Mouse (Mus musculus) forebrain, embryonic 11.5 days (tissue): ENCODE measurements at regions not wholly inside any gene's neighbourhood (a gene's known extent, or its start where the extent isn't known, plus 50 kb on each side); places are given as distances from the start of the nearest gene placed in this dataset.
A peak's percentile ranks its signal among the peaks of the same experiment; 100 is the strongest.

Experiments
- ATAC-seq: fragments of 200-750 bp; cut with Nextera tagmentation; replicated peaks from 2 replicates; pipeline ENCODE4 v1.8.0; 2017; ENCODE audit warnings: moderate TSS enrichment; ENCODE audit not compliant: low FRiP score
- DNase-seq: peaks from one replicate; pipeline ENCODE4 v3.0.0-alpha.2; 2017; ENCODE audit warnings: low spot score
- H3K27ac ChIP-seq: fragments of 300-500 bp; sonication (generic); 2 replicates; pipeline ENCODE4 v1.5.1; 2014; ENCODE audit warnings: low read depth, low read length
- H3K27me3 ChIP-seq: fragments of 300-500 bp; sonication (generic); 2 replicates; pipeline ENCODE4 v1.6.1; 2014; ENCODE audit warnings: mild to moderate bottlenecking, low read length, mixed read lengths; ENCODE audit not compliant: control insufficient read depth, insufficient read depth
- H3K36me3 ChIP-seq: fragments of 300-500 bp; sonication (generic); 2 replicates; pipeline ENCODE4 v1.6.1; 2014; ENCODE audit warnings: mild to moderate bottlenecking, low read length, moderate library complexity, mixed read lengths; ENCODE audit not compliant: control insufficient read depth, insufficient read depth
- H3K4me1 ChIP-seq: fragments of 300-500 bp; sonication (generic); replicated peaks from 2 replicates; pipeline ENCODE4 v1.6.1; 2014; ENCODE audit warnings: low read length, mixed read lengths; ENCODE audit not compliant: control insufficient read depth, insufficient read depth
- H3K4me2 ChIP-seq: fragments of 300-500 bp; sonication (generic); 2 replicates; pipeline ENCODE4 v1.6.1; 2014; ENCODE audit warnings: low read depth, mild to moderate bottlenecking, low read length, moderate library complexity, mixed read lengths; ENCODE audit not compliant: severe bottlenecking
- H3K4me3 ChIP-seq: fragments of 300-500 bp; sonication (generic); 2 replicates; pipeline ENCODE4 v1.5.1; 2014; ENCODE audit warnings: low read depth, low read length
- H3K9ac ChIP-seq: fragments of 300-500 bp; sonication (generic); 2 replicates; pipeline ENCODE4 v1.6.1; 2014; ENCODE audit warnings: low read length
- H3K9me3 ChIP-seq: fragments of 300-500 bp; sonication (generic); 2 replicates; pipeline ENCODE4 v1.6.1; 2016; ENCODE audit warnings: low read length, mixed read lengths; ENCODE audit not compliant: control insufficient read depth
- WGBS: fragments of 180-500 bp; shearing (Covaris S2); extraction: QIAGEN DNeasy Blood & Tissue Kit; methylation state at CpG from one replicate; pipeline ENCODE4 v1.1.7; 2014; 5-methylcytosine and 5-hydroxymethylcytosine counted together

GRCm38 (mm10) chr8:60372681-60373398 is 130.2 kb downstream of the Gm10283 start:
- Histone ChIP-seq H3K9me3 (no peaks in the 10 kb centered on the region), H3K9ac (no peak overlapping the region), H3K27ac (no peak overlapping the region), H3K27me3 (no peaks in the 10 kb centered on the region), H3K4me3 (no peak overlapping the region), H3K36me3 (no peaks in the 10 kb centered on the region), H3K4me1 (no peaks in the 10 kb centered on the region), H3K4me2 (no peak overlapping the region)
- WGBS: 90% methylated on average over 9 of the region's 9 CpGs
- ATAC-seq (no peak), DNase-seq (no peak)

GRCm38 (mm10) chr8:60348291-60348690 is 154.7 kb downstream of the Gm10283 start:
- H3K27me3 ChIP-seq: no peaks in the 10 kb centered on the region
- H3K36me3 ChIP-seq: no peaks in the 10 kb centered on the region
- no peak overlapping the region for H3K4me3 ChIP-seq
- H3K9ac ChIP-seq: no peak overlapping the region
- H3K27ac ChIP-seq: no peak overlapping the region
- no peak overlapping the region for H3K4me2 ChIP-seq
- H3K4me1 ChIP-seq: no peaks in the 10 kb centered on the region
- DNase-seq (no peak), ATAC-seq (no peak)
- no peaks in the 10 kb centered on the region for H3K9me3 ChIP-seq
- 46% methylated on average over 2 of the region's 2 CpGs for WGBS

GRCm38 (mm10) chr8:60345830-60346420 is 157.1 kb downstream of the Gm10283 start:
- no peak overlapping the region for H3K27ac ChIP-seq
- H3K4me3 ChIP-seq: no peak overlapping the region
- no peaks in the 10 kb centered on the region for H3K27me3 ChIP-seq
- H3K9ac ChIP-seq: no peak overlapping the region
- DNase-seq (no peak), ATAC-seq (peak; percentile 58; the same call in 1 of the 2 replicates)
- WGBS: 46% methylated on average over 6 of the region's 6 CpGs
- H3K4me1 ChIP-seq: no peaks in the 10 kb centered on the region
- H3K9me3 ChIP-seq: no peaks in the 10 kb centered on the region
- no peaks in the 10 kb centered on the region for H3K36me3 ChIP-seq
- no peak overlapping the region for H3K4me2 ChIP-seq

GRCm38 (mm10) chr8:60315478-60315877 is 187.5 kb downstream of the Gm10283 start:
- Histone ChIP-seq H3K4me1 (no peaks in the 10 kb centered on the region), H3K4me3 (no peak overlapping the region), H3K9ac (no peak overlapping the region), H3K27me3 (no peaks in the 10 kb centered on the region), H3K9me3 (no peaks in the 10 kb centered on the region; the same call in 1 of the 2 replicates), H3K36me3 (no peaks in the 10 kb centered on the region), H3K4me2 (no peak overlapping the region), H3K27ac (no peak overlapping the region)
- 72% methylated on average over 3 of the region's 3 CpGs for WGBS
- ATAC-seq (no peak), DNase-seq (no peak)

GRCm38 (mm10) chr8:60313977-60314854 is 188.8 kb downstream of the Gm10283 start:
- Histone ChIP-seq H3K27ac (no peak overlapping the region), H3K4me1 (no peaks in the 10 kb centered on the region), H3K4me2 (no peak overlapping the region), H3K36me3 (no peaks in the 10 kb centered on the region), H3K4me3 (no peak overlapping the region), H3K27me3 (no peaks in the 10 kb centered on the region), H3K9ac (no peak overlapping the region), H3K9me3 (no peaks in the 10 kb centered on the region; the same call in 1 of the 2 replicates)
- ATAC-seq: 0 out of 2 replicates have a peak, but pooled peaks have one; percentile 33
- 49% methylated on average over 8 of the region's 8 CpGs for WGBS
- DNase-seq: no peak

- WGBS: 51% methylated on average over 2 of the region's 2 CpGs
- Histone ChIP-seq H3K4me2 (no peak overlapping the region), H3K9ac (no peak overlapping the region), H3K27ac (no peak overlapping the region), H3K27me3 (no peaks in the 10 kb centered on the region), H3K9me3 (no peaks in the 10 kb centered on the region; the same call in 1 of the 2 replicates), H3K36me3 (no peaks in the 10 kb centered on the region), H3K4me3 (no peak overlapping the region), H3K4me1 (no peaks in the 10 kb centered on the region)
- DNase-seq (no peak), ATAC-seq (no peak)
Measured at GRCm38 (mm10) chr8:60310136-60310535, 192.9 kb downstream of the Gm10283 start.

- no peak overlapping the region for H3K4me2 ChIP-seq
- H3K4me3 ChIP-seq: no peak overlapping the region
- H3K27me3 ChIP-seq: no peaks in the 10 kb centered on the region
- ATAC-seq (0 out of 2 replicates have a peak, but pooled peaks have one; percentile 48), DNase-seq (no peak)
- H3K4me1 ChIP-seq: no peaks in the 10 kb centered on the region; the same call in 1 of the 2 replicates
- no peaks in the 10 kb centered on the region for H3K9me3 ChIP-seq
- H3K36me3 ChIP-seq: no peaks in the 10 kb centered on the region
- no peak overlapping the region for H3K27ac ChIP-seq
- WGBS: 88% methylated on average over 7 of the region's 7 CpGs
- no peak overlapping the region for H3K9ac ChIP-seq
Measured at GRCm38 (mm10) chr8:60301282-60301681, 201.7 kb downstream of the Gm10283 start.

GRCm38 (mm10) chr8:60277211-60277801 is 225.7 kb downstream of the Gm10283 start:
- Histone ChIP-seq H3K9ac (no peak overlapping the region), H3K9me3 (no peaks in the 10 kb centered on the region), H3K27me3 (no peaks in the 10 kb centered on the region), H3K36me3 (no peaks in the 10 kb centered on the region), H3K4me3 (no peak overlapping the region), H3K27ac (no peak overlapping the region), H3K4me2 (no peak overlapping the region), H3K4me1 (no peaks in the 10 kb centered on the region)
- no peak for DNase-seq
- ATAC-seq: no peak
- WGBS: 32% methylated on average over 2 of the region's 2 CpGs
